Mouse (Mus musculus) T-helper 1 cell (primary cell): ENCODE results near the gene Dohh.

Experiments
- in situ Hi-C: fragments of 300-600 bp; cut with MboI, MseI; formaldehyde crosslinking; loops from one replicate; pipeline ENCODE4 v1.15.1; 2025; ENCODE audit warnings: high pct_unique_total_duplicates

Gene Dohh

DNA sequence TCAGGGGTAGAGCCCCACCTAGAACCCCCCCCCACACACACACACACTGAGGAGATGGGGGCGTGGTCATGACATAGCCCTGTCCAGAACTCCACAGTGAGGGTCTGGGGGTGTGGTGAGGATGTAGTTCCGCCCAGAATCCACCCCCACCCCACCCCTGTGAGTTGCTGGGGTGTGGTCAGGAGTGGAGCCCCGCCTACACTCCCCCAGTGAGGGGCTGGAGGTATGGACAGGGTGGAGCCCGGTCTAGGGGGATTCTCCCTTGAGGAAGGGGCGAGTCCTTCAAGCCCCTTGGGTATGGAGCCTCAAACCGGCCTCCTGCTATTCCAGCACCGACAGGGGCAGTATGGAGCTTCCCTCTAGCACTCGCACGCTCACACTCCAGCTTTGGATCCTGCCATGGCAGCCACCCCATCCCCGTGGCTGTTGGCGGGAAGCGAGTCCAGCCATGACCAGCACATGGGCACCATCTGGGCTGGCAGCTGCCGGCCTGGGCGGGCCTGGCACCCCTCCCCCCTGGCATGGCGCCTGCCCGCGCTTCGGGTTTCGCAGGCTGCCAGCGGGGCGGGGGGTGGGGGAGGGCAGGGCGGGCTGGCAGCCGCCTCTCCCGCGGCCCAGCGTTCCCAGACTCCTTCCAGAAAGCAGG lies 32.5 kb downstream of the Dohh start:
- in situ Hi-C loops, result no loop called here

GRCm38 (mm10) chr10:81417227-81418215 lies 33.3 kb downstream of the Dohh start:
- in situ Hi-C loops, result no loop called here

GRCm38 (mm10) chr10:81418216-81419070 lies 34.2 kb downstream of the Dohh start:
- in situ Hi-C loops, result no loop called here

DNA sequence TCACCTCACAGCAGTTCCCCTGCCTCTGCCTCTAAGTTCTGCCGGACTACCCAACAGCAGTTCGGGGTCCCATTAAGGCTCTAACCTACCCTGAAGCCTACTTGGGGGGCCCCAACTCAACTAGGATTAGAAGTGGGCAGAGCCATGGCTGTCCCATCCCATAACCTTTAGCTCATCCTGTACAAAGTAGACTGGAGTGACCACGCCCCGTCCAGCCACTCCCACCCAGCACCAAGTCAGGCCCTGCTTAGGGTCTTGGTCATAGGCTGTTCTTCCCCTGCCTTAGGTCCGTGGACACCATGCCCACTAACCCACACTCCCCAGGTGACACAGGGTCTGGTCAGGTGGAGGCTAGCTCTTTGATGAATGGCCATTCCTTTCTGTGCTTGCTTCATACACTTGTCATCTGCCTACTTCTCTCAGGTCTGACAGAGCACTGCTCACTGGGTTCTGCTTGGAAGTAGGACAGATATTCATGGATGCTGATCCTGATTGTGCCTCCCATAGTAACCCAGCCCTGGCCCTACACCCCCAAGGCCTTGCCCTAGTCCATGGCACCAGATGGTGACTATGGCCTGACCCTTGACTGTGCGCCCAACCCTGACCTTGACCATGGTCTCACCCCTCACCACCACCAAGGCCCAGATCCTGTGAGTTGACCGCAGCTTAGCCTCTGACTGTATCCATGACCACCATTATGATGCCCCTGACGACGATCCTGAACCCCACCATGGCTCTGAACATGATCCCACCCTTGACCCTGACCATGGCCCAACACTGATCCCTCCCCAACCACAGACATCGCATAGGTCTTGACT lies 35.1 kb downstream of the Dohh start:
- in situ Hi-C loops, result no loop called here

DNA sequence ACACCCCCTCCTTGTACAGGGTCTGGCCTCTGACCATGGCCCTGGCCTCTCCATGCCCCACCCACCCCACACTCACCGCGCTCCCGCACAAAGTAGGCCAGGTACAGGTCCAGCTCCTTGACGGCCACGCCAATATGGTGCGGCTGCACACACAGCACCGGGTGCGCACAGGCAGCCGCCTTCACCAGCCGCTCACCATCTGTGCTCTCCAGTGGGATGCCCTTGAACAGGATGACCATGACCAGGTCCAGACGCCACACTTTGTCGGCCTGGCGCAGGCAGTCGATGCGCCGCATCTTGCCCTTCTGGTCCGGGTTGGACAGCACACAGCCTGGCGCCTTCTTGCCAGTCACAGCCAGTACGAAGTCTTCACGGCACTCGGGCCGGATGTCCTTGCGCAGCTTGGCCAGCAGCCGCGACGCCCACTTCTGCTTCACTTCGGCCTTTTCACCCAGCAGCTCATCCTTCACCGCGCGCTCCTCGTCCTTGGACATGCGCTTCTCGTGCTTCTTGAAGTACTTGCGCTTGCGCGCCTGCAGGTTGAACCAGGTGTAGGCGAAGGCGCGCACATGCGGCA lies 36.1 kb downstream of the Dohh start:
- in situ Hi-C loops, result no loop called here

GRCm38 (mm10) chr10:81421041-81421796 lies 37.0 kb downstream of the Dohh start:
- in situ Hi-C loops, result no loop called here

GRCm38 (mm10) chr10:81421797-81422100 lies 37.5 kb downstream of the Dohh start:
- in situ Hi-C loops, result no loop called here

GRCm38 (mm10) chr10:81422191-81422590 lies 38.0 kb downstream of the Dohh start:
- in situ Hi-C loops, result no loop called here

DNA sequence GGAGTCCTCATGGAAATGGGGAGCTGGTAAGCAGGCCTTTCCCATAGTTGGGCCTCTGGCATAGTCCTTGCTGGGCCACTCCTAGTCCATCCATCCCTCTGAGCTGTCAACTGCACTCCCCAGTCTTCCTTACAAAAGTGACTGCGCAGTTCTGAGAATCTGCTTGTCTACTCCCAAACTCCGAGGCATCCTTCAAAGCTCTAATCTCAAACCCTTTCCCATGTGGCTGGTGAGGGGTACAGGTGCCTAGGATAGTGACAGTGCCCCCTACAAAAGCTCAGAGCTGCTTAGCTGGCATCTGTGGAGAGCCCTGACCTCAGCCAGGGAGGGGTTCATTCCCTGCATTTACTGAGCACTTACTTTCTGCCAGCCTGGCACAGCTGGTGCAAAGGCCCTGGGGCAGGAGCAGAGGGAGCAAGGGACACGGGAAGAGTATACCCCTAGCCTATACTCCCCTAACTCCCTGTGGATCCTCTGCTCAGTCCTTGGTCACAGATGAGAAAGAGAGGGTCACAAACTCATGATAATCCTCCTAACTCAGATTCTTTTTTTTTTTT lies 38.5 kb downstream of the Dohh start:
- in situ Hi-C loops, result no loop called here

DNA sequence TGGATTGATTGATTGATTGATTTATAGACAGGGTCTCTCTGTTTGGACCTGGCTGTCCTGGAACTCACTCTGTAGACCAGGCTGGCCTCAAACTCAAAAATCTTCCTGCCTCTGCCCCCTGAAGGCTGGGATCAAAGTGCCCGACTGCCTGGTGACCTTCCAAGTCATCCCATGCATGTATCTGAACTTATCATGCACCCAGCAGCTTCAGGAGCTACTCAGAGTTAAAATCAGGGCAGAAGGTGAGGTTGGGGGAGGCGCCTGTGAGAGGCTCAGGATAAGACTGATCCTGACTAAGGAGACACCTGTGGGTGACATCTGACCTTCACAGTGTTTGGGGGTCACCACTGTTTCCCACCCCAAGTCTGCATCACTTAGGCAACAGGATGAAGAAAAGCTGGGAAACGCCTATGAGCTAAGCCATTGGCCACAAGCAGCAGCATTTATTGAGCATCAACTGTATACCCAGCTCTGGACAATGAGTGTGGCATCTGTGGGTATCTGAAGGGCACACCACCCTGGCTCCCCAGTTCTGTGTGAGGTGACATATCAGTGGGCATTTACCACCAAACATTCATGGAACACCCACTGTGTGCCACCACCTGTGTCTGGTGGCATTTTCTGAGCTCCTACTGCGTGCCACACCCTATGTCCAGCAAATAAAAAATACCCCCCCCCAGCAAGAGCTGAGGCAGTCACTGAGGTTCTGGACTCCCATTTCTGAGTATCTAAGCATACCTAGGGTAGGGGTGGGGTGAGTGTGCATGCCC lies 39.4 kb downstream of the Dohh start:
- in situ Hi-C loops, result no loop called here

DNA sequence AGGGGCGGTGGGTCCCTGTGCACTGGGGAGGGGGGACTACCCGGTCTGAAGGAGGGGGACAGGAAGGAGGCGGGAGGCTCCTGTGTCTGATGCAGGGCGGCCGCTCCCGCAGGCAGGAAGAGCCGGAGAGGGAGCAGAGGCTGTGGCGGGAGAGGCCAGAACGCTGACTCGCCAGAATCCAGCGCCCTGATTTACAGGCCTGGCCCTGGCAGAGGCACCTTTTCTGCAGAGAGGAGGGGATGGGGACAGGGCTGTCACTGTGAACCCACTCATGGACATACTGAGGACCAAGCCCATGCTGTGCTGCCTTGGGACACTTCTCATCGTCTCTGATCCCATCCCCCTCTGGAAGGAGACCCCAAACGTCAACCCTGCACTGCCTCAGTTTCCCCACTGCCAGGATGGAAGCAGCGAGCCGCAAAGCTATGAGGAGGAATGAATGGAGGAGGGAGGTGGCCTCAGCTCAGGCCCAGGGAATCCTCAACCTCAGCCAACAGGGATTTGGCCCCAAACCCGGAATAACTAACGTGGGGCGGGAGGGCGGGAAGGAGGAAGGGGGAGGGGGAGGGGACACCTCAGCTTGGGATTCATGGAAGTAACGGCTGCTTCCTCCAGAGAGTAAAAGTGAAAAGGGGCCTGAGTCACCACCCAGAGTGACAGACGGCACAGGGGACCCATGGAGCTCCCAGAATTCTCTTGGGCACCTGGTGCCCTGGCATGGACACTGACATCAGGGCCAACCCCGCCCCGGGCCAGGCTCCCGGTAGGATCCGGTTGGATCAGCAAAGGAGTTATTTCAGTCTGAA lies 40.2 kb downstream of the Dohh start:
- in situ Hi-C loops, result no loop called here

DNA sequence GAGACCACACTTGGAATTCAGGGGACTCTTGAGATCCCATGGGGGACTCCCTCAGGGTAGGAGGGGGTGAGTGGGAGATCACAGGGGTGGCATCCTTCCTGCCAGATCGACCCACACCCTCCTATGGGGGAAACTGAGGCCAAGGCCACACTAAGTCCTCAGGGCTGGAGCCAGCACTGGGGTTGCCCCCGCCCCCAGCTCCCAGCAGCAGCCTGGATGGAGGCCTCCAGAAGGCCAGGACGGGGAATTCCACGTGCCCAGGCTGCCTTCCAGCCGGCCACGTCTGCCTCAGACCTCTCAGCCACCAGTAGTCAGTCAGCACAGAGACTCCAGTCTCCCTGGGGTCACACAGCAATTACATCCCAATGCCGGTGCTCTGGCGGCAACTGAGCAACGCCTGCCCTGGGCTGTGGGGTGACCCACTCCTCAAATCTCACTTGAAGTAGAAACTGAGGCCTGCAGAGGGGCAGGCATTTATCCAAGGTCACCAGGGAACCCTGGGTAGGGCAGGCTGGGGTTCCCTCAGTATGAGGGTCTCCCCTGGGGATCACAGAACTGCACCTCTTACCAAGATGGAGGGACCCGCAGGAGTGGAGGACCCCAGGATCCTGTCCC lies 41.1 kb downstream of the Dohh start:
- in situ Hi-C loops, result no loop called here

GRCm38 (mm10) chr10:81426081-81426671 lies 41.9 kb downstream of the Dohh start:
- in situ Hi-C loops, result no loop called here

GRCm38 (mm10) chr10:81426897-81427296 lies 42.7 kb downstream of the Dohh start:
- in situ Hi-C loops, result no loop called here

GRCm38 (mm10) chr10:81427327-81427726 lies 43.1 kb downstream of the Dohh start:
- in situ Hi-C loops, result no loop called here

DNA sequence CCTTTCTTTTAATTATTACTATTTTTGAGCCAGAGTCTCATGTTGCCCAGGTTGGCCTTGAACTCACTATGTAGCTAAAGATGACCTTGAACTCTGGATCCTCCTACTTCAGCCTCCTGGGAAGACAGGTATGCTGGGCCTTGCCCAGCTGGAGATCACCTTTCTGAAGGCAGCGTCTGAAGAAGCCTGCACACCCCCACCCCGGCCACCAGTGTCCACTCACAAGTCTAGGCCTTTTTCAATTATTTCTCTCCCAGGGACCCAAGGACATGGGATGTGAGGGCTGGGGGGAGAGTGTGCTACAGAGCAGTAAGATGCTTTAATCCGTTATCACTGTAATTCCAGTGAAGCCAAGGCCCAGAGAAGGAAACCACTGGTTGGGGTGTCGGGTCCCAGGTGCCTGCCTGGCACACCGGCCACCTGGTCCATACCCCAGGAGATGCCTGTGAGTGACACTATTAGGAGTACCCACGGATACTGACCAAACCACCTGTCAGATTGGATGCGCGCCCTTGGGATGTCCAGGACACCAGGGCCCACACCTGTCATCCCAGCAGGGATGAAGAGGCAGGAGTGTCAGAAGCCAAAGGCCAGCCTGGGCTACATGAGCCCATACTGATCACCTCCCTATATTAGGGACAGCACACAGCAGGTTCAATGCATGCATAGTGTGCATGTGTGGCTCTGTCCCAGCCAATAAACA lies 43.7 kb downstream of the Dohh start:
- in situ Hi-C loops, result no loop called here

DNA sequence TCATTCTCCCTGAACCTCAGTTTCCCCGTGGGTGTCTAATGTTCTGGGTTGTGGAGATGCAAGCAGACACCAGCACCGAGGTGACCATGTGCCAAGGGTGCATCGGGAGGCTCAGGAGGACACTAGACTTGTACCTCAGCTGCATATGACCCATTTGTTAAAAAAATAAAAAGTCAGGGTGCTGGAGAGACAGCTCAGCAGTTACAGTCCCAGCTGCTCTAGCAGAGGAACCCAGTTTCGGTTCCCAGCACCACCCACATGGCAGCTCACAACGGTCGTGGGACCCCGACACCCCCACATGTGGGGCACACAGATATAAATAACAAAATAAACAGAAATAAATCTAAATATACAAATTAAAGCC lies 44.3 kb downstream of the Dohh start:
- in situ Hi-C loops, result no loop called here
